Mouse (Mus musculus): ENCODE results near the gene Gm5741.
A peak's percentile ranks its signal among the peaks of the same experiment; 100 is the strongest.
"Not testable (repeated sequence)": the region's sequence is repeated elsewhere in the genome, so short reads cannot be mapped to it uniquely, and the experiment has no call there.

Gene Gm5741

DNA sequence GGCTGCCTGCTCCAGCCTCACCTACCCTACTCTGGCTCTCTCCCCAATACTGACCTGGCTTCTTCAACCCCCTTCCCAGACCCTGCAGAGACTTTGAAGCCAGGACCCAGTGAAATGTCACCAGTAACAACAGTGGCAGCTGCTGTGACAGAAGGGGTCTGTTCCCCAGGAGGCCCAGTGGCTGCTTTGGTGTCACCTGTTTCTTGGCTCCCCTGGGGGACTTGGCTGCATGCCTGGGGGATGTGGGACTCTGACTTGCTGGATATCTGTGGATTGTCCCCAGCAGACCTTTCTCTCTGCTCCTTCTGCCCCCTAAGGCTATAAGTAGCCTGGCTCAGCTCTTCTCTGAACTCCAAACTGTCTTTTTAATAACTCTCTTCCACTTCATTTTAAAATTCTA lies at the start of gene Gm5741:
Gm5741 (minus strand) TSS at position 1 of the 400 bp plus-strand sequence.
- no peak for DNase-seq (ENCODE audit: low read depth, low spot score)

DNA sequence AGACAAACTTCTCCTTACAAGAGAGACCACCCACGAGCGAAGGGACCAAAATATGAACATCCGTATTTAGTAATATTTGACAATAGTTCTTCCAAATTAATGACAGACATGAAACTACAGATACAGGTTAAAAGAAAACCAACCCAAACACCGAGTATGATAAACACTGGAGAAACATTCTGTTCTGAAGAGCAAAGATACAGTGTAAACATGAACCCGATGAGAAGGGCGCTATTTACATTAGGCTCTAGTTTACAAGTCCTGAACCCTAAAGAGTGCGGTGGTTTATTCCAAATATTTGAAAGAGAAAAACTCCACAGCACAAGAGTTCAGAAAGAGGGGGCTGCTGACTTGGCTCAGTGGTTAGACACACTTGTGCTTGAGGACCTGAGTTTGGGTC lies 49.2 kb upstream of the Gm5741 start:
- no peak for DNase-seq (ENCODE audit: low read depth, low spot score)

DNA sequence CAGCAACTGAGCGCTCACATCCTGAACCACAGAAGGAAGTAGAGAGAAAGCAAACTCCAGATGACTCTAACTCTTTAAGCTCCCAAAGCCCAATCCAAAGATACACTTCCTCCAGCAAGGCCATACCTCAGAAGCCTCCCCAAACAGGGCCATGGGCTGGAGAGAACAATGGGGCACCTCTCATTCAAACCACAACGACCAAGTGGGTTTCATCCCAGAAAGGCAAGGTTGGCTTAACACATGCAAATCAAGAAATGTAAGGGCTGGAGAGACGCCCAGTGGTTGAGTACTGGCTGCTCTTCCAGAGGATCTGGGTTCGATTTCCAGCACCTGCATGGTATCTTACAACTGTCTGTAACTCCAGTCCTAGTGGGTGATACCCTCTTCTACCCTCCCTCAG lies 47.7 kb upstream of the Gm5741 start:
- DNase-seq (ENCODE audit: low read depth, low spot score), result no peak

DNA sequence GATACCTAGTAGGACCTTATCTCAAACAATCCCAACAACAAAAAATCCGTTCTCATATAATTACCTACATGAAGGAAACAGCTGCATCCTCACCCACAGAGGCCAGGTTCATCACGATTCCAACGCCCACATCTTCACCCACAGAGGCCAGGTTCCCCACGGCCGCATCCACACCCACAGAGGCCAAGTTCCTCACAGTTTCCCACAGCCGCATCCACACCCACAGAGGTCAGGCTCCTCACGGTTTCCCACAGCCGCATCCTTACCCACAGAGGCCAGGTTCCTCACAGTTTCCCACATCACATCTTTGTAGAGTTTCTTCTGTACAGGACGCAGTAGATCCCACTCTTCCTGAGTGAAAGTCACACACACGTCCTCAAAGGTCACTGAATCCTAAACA lies 45.5 kb upstream of the Gm5741 start:
- no peak for DNase-seq (ENCODE audit: low read depth, low spot score)

DNA sequence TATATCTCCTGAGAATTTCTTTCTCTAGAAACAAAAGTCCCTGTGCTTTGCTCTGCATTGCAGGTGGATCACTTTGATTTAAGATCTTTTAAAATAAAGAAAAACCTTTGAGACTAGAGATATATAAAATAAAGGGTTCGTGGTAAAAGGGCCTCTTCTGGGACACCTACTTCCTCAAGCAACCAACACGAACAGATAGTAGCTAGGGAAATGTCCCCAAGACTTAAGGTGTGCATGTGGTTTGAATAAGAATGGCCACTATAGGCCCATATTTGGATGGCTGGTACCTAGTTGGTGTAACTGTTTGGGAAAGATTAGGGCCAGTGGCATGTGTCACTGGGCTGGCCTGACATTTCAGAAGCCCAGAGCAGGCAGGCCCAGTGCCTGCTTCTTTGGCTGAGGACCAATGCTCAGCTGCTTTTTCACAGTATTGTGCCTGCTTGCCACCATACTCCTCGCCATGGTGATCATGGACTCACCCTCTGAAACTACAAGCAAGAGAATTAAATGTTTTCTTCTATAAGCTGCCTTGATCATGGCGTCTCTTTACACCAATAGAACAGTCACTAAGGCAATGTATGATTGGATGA lies 32.4 kb upstream of the Gm5741 start:
- no peak for DNase-seq (ENCODE audit: low read depth, low spot score)

DNA sequence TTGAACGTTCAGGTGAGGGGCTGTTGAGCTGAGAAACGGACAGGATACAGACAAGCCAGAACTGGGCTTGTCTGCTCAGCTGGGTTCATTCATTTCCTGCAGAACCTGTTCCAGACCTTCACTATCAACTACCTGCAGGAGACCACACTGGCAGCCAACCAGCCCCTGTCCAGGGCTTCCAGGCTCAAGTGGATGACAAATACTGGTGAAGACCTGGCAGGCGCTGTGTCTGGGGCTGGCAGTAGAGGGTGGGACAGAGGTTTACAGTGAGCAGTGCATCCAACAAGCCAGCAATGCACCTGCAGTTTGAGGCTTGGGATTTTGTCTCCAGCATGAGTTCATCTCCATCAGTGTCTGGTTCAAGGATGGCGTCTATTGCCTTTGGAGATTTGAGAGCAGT lies 29.1 kb upstream of the Gm5741 start:
- no peak for DNase-seq (ENCODE audit: low read depth, low spot score)

DNA sequence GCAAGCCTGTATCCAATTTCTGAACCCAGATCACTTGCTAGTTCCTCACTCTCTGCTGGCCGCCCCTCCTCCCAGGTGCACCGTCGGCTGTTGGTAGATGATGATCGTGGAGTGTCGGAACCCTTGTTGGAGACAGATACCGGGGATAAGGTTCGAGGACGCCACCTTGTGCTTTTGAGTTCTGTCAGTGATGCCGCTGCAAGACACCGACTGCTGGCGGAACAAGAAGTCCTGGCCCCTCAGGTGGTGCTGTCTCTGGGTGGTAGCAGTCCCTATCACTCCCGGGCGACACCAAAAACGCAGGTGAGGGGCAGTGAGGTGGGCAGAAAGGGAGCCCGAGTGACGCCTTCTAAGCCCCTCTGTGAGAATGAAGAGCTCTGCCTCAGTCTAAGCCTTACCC lies 28.4 kb upstream of the Gm5741 start:
- no peak for DNase-seq (ENCODE audit: low read depth, low spot score)

DNA sequence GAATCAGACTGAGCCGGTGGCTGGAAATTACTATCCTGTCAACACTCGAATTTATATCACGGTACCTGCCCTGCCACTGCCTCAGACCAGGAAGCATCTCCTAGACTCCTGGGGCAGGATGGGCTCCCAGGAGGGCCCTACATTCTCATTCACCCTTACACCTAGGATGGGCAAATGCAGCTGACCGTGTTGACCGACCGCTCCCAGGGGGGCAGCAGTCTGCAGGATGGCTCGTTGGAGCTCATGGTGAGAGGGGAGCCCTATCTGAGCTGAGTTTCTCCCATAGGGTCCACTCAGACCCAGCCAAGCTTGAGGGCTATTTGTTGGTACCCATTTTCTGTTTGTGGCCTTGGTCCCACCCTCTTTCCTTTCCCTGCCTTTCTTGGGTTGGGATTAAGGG lies 27.8 kb upstream of the Gm5741 start:
- no peak for DNase-seq (ENCODE audit: low read depth, low spot score)

DNA sequence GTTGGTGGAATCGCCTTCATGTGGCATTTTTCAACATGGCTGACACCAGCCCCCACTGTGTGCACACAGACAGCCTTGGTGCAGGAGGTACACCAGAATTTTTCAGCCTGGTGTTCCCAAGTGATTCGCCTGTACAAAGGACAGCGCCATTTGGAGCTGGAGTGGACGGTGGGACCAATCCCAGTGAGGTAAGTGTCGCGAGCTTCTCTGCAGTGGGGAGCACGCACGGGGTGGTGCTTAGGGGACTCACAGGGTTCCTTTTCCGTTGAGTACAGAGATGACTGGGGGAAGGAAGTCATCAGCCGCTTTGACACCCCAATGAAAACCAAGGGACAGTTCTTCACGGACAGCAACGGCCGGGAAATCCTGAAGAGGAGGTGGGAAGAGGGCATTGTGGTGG lies 27.3 kb upstream of the Gm5741 start:
- DNase-seq (ENCODE audit: low read depth, low spot score), result no peak

DNA sequence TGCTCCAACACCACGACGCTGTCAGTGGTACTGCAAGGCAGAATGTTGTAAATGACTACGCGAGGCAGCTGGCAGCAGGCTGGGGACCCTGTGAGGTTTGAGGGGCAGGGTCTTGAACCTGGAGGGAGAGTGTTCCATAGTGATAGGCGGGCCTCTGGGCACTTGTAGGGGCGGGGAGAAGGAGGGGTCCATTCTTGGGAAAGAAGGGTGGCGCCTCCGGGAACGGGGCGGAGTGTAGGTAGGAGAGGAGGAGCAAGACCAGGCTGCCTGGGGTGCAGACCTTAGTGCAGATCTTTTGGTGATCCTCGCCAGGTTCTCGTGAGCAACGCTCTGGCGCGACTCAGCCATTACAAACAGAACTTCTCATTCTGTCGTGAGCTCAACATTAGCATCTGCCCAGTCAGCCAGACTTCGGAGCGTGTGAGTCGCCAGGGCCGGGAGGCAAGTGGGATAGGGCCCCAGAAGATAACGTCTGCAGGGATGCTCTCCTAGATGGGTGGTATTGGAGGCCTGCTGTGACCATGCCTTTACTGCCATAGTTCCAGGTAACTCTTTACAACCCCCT lies 23.8 kb upstream of the Gm5741 start:
- no peak for DNase-seq (ENCODE audit: low read depth, low spot score)

DNA sequence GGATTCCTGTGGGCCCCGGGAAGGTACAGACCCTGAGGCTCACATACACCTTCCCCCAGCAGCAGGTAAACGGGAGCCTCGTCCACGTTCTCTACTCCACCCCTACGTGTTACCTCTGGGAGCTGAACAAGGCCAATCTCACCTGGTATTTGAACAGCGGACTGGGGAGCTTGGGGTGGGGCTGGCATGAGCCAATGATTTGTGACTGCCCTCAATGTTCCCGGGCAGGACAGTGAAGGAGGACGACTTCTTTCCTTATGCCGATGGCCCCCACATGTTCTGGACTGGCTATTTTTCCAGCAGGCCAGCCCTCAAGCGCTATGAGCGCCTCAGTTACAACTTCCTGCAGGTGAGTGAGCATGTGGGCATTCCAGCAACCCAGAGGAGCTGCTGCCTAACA lies 23.1 kb upstream of the Gm5741 start:
- DNase-seq (ENCODE audit: low read depth, low spot score), result no peak

DNA sequence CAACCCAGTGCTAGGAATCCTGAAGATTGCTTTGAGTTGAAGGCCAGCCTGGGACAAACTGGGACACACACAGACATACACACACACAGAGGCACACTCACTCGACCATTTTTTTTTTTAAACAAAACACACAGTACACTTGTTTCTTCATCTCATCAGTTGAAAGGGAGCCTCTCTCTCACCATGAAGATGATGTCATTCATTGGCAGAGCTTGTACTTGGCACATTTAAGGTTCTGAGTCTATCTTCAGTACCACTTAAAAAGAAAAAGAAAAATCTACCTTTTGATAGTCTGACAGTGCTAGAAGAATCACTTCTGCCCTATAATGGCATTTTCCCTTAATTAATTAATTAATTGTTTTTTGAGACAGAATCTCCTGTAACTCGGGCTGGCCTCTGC lies 21.0 kb upstream of the Gm5741 start:
- no peak for DNase-seq (ENCODE audit: low read depth, low spot score)

DNA sequence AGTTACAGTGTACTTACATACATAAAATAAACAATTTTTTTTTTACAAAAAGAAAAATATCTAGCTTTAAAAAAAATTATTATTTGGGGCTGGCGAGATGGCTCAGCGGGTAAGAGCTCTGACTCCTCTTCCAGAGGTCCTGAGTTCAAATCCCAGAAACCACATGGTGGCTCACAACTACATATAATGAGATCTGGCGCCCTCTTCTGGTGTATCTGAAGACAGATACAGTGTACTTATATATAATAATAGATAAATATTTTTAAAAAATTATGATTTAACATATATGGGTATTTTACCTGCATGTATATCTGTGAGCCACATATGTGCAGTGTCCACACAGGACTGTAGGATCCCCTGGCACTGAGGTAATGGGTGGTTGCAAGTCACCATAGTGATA lies 18.5 kb upstream of the Gm5741 start:
- DNase-seq (ENCODE audit: low read depth, low spot score), result no peak

DNA sequence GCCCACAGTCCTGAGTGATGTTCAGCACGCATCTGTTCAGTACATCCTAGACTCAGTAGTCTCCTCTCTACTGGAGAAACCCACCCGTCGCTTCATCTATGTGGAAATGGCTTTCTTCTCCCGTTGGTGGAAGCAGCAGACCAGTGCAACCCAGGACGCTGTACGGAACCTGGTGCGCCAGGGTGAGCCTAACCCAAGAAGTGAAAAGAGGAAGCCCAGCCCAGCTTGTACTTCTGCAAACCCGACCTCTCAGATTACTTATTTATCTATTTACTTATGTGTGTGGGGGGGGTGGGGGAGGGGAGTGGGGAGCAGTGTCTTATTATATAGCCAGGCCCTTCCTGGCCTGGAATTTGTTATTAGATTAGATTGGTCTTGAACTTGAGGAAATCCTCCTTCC lies 16.9 kb upstream of the Gm5741 start:
- no peak for DNase-seq (ENCODE audit: low read depth, low spot score)

DNA sequence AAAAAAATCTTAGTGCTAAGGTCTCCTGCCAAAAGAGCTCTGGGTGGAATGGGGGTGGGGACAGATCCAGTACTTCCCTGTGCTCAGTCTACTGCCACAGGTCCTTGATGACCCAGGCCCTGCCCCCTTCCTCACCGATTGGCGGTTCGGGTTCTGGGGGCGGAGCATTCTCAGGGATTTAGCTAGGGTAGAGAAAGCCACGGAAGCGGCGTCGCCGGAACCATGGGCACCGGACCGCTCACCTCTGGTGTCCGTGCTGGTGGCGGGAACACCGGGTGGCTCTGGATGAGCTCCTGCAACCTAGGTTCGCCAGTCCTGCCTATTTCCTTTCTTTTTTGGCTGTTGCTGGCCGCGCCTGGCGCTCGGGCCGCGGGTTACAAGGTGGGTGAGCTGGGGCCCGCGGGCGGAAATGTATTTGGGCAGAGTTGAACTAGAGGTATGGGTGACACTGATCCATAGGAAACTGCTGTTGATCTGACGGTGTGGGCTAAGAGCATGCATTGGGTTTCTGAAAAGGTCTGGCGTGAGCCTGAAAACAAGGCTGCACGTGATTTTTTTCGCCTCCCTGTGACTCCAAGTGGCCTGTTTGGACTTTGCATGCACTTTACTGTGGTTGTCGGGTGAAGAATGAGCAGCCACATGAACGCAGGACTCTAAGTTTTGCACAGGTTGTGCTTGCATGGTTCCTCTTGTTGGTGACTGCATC lies 15.5 kb upstream of the Gm5741 start, which contains the start of gene Man2b1:
Man2b1 (plus strand) TSS at position 163 of the 706 bp plus-strand sequence.
- peak; percentile 63 for DNase-seq (ENCODE audit: low read depth, low spot score)

DNA sequence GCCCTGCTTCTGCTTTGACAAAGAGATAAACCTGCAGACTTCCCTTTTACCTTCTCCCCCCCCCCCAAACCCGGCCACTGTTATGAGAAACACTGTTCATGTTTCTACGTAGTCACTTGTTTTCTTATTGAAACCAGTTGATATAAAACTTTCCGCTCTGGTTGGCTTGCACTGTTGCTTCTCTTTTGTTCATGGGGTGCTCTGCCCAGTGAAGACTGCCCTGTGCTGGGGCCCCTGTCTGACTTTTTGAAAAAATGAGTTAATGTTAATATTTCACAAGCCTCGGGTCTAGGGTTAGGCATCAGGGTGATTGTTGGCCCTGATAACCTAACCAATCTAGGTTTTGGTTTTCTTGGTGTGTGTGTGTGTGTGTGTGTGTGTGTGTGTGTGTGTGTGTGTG lies 14.4 kb upstream of the Gm5741 start:
- not testable (repeated sequence) for DNase-seq (ENCODE audit: low read depth, low spot score)

DNA sequence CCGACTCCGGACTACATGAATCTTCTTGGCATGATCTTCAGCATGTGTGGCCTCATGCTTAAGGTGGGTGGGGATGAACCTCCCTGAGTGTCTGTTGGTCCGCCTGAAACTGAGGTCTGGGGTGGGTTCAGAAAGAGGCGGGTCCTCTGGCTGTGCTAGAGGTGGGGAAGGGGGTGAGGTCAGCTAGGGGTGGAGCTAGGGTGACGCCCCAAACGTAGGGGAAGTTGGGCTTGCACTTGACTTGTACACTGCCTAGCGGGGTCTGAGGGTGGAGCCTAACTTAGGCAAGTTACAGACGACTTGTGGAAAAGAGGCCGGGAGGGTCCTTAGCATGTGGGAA lies 13.4 kb upstream of the Gm5741 start, which contains the start of gene Wdr83:
Wdr83 (minus strand) TSS at position 91 of the 340 bp plus-strand sequence.
- peak; percentile 55 for DNase-seq (ENCODE audit: low read depth, low spot score)

DNA sequence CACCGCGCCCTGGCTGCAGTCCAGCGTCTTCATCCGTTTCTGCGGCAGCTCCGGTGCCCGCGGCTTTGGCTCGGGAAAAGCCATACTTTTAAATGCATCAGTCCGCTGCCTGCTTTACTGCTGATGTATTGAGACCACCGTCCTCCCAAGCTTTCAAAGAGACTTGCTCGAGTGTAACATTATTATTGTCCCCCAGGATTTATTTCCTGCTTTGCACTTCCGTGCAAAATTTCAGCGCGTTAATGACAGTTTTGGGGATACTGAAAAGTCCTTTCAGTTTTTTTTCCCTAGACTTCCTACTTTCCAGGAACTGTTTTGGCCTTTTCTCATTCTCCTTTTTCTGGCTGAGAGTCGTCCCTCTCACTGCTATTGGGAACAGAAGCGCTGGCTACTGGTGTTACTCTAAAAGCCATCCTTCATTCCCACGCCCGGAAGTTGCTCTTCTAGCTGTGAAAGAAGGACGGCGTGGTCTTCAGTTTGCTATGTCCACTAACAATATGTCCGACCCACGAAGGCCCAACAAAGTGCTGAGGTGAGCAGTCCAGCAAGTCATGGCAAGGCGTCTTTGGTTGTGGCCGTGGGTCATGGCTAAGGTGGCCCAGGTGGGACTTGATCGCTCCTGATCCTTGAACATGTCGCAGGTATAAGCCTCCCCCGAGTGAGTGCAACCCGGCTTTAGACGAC lies 12.9 kb upstream of the Gm5741 start, which contains the start of gene Wdr83os:
Wdr83os (plus strand) TSS at position 209 of the 684 bp plus-strand sequence.
- DNase-seq (ENCODE audit: low read depth, low spot score), result peak; percentile 84

DNA sequence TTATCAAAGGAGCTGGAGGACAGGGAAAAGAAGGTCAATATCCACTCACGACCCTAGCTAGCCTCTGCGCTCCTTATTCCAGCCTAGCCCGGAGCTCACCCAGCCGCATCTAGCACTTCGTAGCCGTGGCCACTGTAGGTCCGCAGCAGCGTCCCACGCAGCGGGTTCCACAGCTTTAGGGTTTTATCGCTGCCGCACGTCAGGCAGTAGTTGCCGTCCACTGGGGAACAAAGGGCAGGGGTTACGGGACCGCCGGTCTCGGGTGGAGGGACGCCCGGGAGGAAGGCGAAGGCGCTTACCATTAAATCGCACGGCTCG lies 12.4 kb upstream of the Gm5741 start:
- DNase-seq (ENCODE audit: low read depth, low spot score), result no peak

DNA sequence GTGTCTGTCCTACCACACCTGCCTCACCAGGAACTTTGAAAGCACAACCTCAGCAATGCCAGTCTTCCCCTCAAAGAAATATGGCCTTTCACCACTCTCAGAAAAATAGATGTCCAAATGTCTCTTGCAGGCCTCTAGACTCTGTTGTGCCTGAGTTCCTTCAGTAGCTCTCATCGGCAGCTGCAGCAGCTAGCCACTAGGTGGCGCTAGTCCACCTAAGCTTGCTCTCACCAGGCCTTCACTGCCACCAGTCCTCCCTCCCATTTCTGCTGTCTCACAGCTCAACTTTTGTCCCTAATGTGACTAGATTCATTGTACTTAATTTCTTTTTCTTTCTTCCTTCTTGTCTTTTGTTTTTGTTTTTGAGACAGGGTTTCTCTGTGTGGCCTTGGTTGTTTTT lies 9.2 kb upstream of the Gm5741 start:
- peak; percentile 86 for DNase-seq (ENCODE audit: low read depth, low spot score)

DNA sequence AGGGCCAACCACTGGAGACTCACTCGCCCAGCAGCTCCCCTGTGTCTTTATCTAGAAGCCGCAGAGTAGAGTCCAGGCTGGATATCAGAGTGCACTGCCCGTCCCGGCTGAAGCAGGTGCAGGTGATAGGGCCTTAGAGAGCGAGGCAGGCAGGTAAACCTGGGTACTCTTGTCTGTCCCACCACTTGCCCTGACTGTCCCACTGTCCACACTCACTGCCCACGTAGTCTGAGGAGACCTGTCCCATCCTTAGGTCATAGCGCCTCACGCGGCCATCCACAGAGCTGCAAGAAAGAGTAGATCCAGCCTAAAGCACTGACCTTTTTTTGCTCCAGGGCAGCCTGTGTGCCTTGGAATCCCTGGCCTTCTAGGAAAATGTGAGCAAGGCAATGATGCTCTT lies 8.2 kb upstream of the Gm5741 start:
- DNase-seq (ENCODE audit: low read depth, low spot score), result no peak

DNA sequence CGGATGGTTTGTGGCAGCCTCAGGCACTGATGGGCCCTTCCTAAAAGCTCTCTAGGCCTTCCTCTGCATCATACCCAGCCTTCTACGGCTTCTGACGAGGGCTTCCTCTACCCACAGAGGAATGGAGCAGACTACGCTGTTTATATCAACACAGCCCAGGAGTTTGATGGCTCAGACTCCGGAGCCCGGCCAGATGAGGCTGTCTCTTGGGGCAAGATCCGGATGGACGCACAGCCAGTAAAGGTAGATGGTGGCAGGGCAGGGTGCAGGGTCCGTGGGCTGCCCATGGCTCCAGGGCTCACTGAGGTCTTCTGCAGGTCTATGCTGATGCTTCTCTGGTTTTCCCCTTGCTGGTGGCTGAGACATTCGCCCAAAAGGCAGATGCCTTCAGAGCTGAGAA lies 6.8 kb upstream of the Gm5741 start:
- DNase-seq (ENCODE audit: low read depth, low spot score), result no peak

DNA sequence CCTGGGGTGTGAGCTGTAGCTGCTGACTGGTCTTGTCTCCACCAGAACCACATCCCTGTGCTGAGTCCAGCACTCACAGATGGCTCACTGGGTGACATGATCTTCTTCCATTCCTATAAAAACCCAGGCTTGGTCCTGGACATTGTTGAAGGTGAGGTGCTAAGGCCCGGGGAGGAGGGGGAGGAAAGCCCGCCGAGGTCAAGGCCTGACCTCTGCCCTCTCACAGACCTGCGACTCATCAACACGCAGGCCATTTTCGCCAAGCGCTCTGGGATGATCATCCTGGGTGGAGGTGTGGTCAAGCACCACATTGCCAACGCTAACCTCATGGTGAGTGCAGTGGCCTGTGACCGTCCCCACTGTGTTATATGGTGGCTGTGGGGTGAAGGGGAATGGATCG lies 6.4 kb upstream of the Gm5741 start:
- no peak for DNase-seq (ENCODE audit: low read depth, low spot score)

Measured in forelimb bud, embryonic 11.5 days (tissue).